Mouse (Mus musculus) embryonic fibroblast, embryonic 13.5 days (primary cell): ENCODE data around the gene Slamf9.
A peak's percentile ranks its signal among the peaks of the same experiment; 100 is the strongest.

Experiments used
- CTCF ChIP-seq: IDR thresholded peaks from 2 replicates; pipeline ENCODE4 v1.5.1; 2011; ENCODE audit warnings: mild to moderate bottlenecking, control low read depth, low read length, moderate library complexity, borderline replicate concordance; ENCODE audit not compliant: insufficient read depth
- POLR2A ChIP-seq: IDR thresholded peaks from 2 replicates; pipeline ENCODE4 v1.6.1; 2011; ENCODE audit warnings: low read depth, mild to moderate bottlenecking, control low read depth, low read length, moderate library complexity

- peak; percentile 34; the same call in 1 of the 2 replicates for TF ChIP-seq CTCF
- no peak for TF ChIP-seq POLR2A
Observed at GRCm38 (mm10) chr1:172518013-172518412, 42.9 kb downstream of the Slamf9 start.
